Mouse (Mus musculus) liver, adult 2 months (tissue): ENCODE results near the gene Snx22.

ENCODE experiments used
- CTCF ChIP-seq: fragments of 200-500 bp; IDR thresholded peaks from 2 replicates; pipeline ENCODE4 v1.5.1; 2011; ENCODE audit warnings: low read depth, low read length, control low read depth
- POLR2A ChIP-seq: fragments of 200-500 bp; IDR thresholded peaks from 2 replicates; pipeline ENCODE4 v1.6.1; 2011; ENCODE audit warnings: low read length, control low read depth; ENCODE audit not compliant: insufficient read depth; ENCODE audit errors: extremely low read depth

GRCm38 (mm10) chr9:66040801-66041200 lies 28.7 kb downstream of the Snx22 start:
- TF ChIP-seq CTCF (no peak), POLR2A (no peak)
